Mouse (Mus musculus) megakaryocyte, embryonic 14.5 days (primary cell): ENCODE data around the gene Eif5b.

Experiments
- FLI1 ChIP-seq: IDR thresholded peaks from 2 replicates; pipeline ENCODE4 v1.6.1; 2012; ENCODE audit warnings: low read length, inconsistent platforms, mixed read lengths
- GATA1 ChIP-seq: IDR thresholded peaks from 3 replicates; pipeline ENCODE4 v1.6.1; 2012; ENCODE audit warnings: mixed read lengths, low read length, inconsistent platforms, borderline replicate concordance

DNA sequence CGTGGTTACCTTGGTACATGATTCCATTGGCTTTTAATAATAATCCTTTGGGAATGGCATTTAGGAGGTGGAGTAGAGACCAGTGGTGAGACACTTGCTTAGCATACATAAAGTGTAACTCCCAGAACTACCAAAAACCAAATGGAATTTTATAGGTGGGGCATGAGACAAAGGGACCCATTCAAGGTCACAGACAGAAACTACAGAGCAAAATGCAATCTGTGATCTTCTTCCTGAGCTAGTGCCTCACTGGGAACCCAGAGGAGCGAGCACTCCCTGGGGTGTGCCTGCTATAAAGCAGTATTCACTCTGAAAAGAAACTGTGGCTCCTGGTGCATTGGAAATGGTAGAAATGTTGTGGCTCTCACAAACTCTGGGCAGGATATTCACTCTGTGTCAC lies 48.9 kb upstream of the Eif5b start:
- TF ChIP-seq GATA1 (no peak), FLI1 (no peak)
